Mouse (Mus musculus) limb, embryonic 12.5 days (tissue): Measurements from ENCODE around the gene Uqcc3. TPM values are rescaled to one million over a fixed set of nuclear protein-coding genes. Genes with fewer than 3 reads are reported as not detected.
"Not testable (repeated sequence)": the region's sequence is repeated elsewhere in the genome, so short reads cannot be mapped to it uniquely, and the experiment has no call there.

Experiments
- ATAC-seq: fragments of 200-750 bp; cut with Nextera tagmentation; 2 replicates; pipeline ENCODE4 v1.8.0; 2017; ENCODE audit warnings: low read depth, moderate TSS enrichment; ENCODE audit not compliant: insufficient number of reproducible peaks, insufficient read depth, low FRiP score, low TSS enrichment
- H3K27ac ChIP-seq: fragments of 300-500 bp; sonication (generic); 2 replicates; pipeline ENCODE4 v1.5.1; 2016; ENCODE audit warnings: mild to moderate bottlenecking, moderate library complexity
- H3K27me3 ChIP-seq: fragments of 300-500 bp; sonication (generic); 2 replicates; pipeline ENCODE4 v1.6.1; 2016; ENCODE audit warnings: mild to moderate bottlenecking, moderate library complexity
- H3K36me3 ChIP-seq: fragments of 300-500 bp; sonication (generic); 2 replicates; pipeline ENCODE4 v1.6.1; 2016; ENCODE audit warnings: mild to moderate bottlenecking, moderate library complexity
- H3K4me1 ChIP-seq: fragments of 300-500 bp; sonication (generic); replicated peaks from 2 replicates; pipeline ENCODE4 v1.6.1; 2016
- H3K4me2 ChIP-seq: fragments of 300-500 bp; sonication (generic); 2 replicates; pipeline ENCODE4 v1.6.1; 2016; ENCODE audit warnings: mild to moderate bottlenecking, moderate library complexity
- H3K4me3 ChIP-seq: fragments of 300-500 bp; sonication (generic); replicated peaks from 2 replicates; pipeline ENCODE4 v1.5.1; 2016; ENCODE audit warnings: mild to moderate bottlenecking
- H3K9ac ChIP-seq: fragments of 300-500 bp; sonication (generic); replicated peaks from 2 replicates; pipeline ENCODE4 v1.6.1; 2016; ENCODE audit warnings: mild to moderate bottlenecking, moderate library complexity
- H3K9me3 ChIP-seq: fragments of 300-500 bp; sonication (generic); 2 replicates; pipeline ENCODE4 v1.6.1; 2016; ENCODE audit warnings: mild to moderate bottlenecking, moderate library complexity
- WGBS: fragments of 180-500 bp; shearing (Covaris S2); methylation state at CpG from one replicate; pipeline ENCODE4 v1.1.7; 2016; 5-methylcytosine and 5-hydroxymethylcytosine counted together
- polyA plus RNA-seq: library from polyadenylated mRNA; unstranded; fragments of >200 nt; fragmentation: Nextera tagmentation; extraction: Ambion mirVana; gene quantifications from 2 replicates; pipeline ENCODE4 v1.2.1, GENCODE M21; 2016

The Uqcc3 gene
- polyA plus RNA-seq, 1 experiment from 2014 or later = 66.0 TPM

DNA sequence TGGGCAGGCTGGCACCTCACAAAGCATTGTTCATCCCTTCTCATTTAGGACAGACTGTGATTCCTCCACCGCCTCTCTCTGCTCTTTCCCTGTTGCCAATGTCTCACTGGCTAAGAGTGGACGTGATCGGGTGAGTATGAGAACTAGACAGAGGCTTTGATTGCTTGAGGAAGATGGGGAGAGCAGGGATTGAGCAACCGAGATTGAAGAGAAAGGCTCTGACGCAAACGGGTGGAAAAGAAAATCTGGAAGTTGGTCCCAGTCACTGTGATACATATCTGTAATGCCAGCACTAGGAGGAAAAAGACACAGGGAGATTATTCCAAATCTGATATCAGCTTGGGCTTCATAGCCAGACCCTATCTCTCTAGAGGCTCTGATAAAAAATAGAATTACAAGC is 37.8 kb downstream of the Uqcc3 start:
- Histone ChIP-seq H3K4me3 (no peak overlapping the region), H3K9me3 (no peaks in the 10 kb centered on the region), H3K4me2 (no peak overlapping the region), H3K27me3 (no peaks in the 10 kb centered on the region), H3K27ac (no peak overlapping the region), H3K4me1 (peaks cover 32% of the 10 kb centered on the region), H3K9ac (no peak overlapping the region), H3K36me3 (peaks cover 44% of the 10 kb centered on the region)
- 88% methylated on average over 6 of the region's 6 CpGs for WGBS
- no peak for ATAC-seq

- 86% methylated on average over 7 of the region's 7 CpGs for WGBS
- no peak for ATAC-seq
- Histone ChIP-seq H3K27me3 (no peaks in the 10 kb centered on the region), H3K27ac (no peak overlapping the region), H3K36me3 (peaks cover 29% of the 10 kb centered on the region), H3K4me2 (peak overlapping the region; percentile 73), H3K9ac (peak overlapping the region; percentile 67; the same call in 1 of the 2 replicates), H3K9me3 (no peaks in the 10 kb centered on the region), H3K4me1 (peaks cover 32% of the 10 kb centered on the region), H3K4me3 (peak overlapping the region; percentile 44)
These were observed 39.7 kb downstream of the Uqcc3 start for GRCm38 (mm10) chr19:8841012-8841411.

DNA sequence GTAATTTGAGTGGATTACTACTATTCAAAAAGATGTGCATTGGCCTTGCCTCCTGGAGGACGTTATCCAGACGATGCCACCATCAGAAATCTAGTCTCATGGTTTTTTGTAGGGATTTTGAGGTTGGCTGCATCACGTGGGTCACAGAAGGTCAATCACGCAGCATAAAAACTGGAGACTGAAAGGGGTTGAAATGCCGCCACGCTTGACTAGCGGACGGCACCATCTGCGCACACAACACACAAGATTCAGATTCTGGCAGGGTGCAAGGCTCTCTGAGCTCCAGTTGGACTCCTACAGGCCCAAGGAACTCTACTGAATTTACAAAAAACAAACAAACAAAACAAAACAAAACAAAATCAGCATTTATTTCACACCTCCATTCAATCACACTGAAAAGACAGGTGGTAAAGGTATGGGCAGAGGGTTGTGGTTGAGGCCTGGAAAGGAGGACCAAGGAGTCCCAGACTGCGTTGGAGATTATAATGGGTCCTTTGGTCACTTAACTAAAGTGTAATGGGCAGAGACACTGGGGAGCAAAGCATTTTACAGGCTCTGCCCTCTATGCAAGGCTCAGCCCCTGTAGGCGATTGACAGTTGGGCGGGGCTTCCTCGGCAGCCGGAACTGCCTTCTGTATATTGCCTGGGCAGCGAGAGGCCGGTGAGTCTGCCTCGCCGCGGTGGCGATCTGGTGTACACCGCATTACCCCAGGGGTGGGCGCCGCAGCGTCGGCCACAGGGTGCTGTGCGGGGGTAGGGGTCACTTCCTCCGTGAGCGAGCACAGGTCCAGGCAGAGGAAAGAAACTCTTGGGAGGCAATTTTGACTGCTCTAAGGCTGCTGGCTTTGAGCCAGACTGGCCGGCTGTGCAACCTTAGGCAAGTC is 40.6 kb downstream of the Uqcc3 start:
- H3K27ac ChIP-seq = 0 out of 2 replicates have a peak overlapping the region, but pooled peaks have one; percentile 20
- no peaks in the 10 kb centered on the region for H3K9me3 ChIP-seq
- no peaks in the 10 kb centered on the region for H3K27me3 ChIP-seq
- peak overlapping the region; percentile 73 for H3K4me2 ChIP-seq
- H3K4me1 ChIP-seq = peaks cover 32% of the 10 kb centered on the region
- ATAC-seq = no peak
- peaks cover 31% of the 10 kb centered on the region for H3K36me3 ChIP-seq
- H3K9ac ChIP-seq = peak overlapping the region; percentile 67
- 24% methylated on average over 29 of the region's 29 CpGs for WGBS
- H3K4me3 ChIP-seq = peak overlapping the region; percentile 52

- H3K4me3 ChIP-seq = peak within 1 kb of the TSS; percentile 52
- H3K4me2 ChIP-seq = peak within 1 kb of the TSS; percentile 73
- peak within 1 kb of the TSS; percentile 76 for H3K9ac ChIP-seq
- H3K4me1 ChIP-seq = peaks cover 32% of the 10 kb centered on the region
- H3K27me3 ChIP-seq = no peaks in the 10 kb centered on the region
- no peaks in the 10 kb centered on the region for H3K9me3 ChIP-seq
- peaks cover 38% of the 10 kb centered on the region for H3K36me3 ChIP-seq
- WGBS = 42% methylated on average over 11 of the region's 11 CpGs
- H3K27ac ChIP-seq = peak within 1 kb of the TSS; percentile 98
- peak; percentile 41; the same call in 1 of the 2 replicates for ATAC-seq
These were observed 41.4 kb downstream of the Uqcc3 start, which contains the start of gene Gng3 for GRCm38 (mm10) chr19:8839103-8839907. TSS of gene Gng3 (minus strand) at chr19:8839194.

DNA sequence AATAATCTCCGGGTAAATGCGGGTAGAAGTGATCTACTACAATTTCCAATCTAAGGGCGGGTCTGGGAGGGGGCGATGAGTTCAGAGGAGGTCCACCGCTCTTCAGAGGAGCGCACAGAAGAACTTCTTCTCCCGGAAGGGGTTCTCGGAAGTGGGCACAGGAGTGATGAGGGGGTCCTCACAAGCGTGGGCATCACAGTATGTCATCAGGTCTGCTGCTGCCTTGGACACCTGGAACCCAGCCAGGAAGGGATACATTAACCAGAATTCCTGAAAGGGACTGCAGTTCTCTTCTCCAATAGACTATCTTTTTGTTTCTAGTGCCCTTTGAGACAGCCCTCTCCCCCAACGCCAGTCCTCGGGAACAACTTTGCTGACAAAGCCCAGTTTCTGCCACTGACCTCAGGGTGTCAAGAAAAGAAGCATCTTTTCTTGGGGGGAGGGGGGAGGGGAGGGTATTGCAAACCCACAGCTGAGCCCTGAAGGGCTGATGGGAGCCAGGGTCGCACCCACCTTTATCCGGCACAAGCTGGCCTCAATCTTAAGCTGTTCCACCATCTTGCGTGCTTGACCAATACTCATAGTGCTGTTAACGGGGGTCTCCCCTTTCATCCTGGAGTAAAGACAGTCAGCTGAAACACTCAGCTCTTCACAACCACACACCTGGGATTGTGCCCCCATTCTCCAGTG is 42.5 kb downstream of the Uqcc3 start:
- Histone ChIP-seq H3K9me3 (no peaks in the 10 kb centered on the region), H3K36me3 (peaks cover 49% of the 10 kb centered on the region), H3K27me3 (no peaks in the 10 kb centered on the region)

DNA sequence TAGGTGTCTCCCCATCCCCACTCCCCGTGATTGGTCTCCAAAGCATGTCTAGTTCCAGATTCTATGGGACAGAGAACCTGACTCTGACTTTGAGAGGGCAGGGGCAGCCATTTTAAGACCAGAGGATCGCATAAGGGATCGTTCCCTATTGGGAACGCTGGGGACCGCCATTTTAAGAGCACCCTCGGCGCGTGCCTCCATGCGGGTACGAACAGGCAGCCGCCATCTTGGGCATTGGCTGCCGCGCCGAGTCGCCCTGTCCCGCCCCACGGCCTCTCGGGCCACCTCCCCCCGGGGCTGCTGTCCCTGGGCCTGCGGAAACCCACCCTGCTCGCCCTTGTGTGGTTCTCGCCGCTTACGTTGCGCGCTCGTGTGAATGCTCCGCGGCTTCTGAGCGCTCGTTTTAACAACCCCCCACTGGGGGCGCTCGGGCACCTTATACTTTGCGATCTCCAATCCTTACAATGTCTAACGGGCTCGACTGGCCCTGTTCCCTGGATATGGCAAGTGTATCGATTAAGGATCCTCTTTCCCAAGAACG is 43.4 kb downstream of the Uqcc3 start, which contains the start of gene Bscl2:
Gene Bscl2, plus strand, starts transcription at position 217 of the 541 bp plus-strand sequence.
- Histone ChIP-seq H3K4me2 (peak within 1 kb of the TSS; percentile 68), H3K27me3 (no peaks in the 10 kb centered on the region), H3K4me1 (peaks cover 32% of the 10 kb centered on the region), H3K36me3 (peaks cover 50% of the 10 kb centered on the region), H3K9ac (peak within 1 kb of the TSS; percentile 76), H3K4me3 (peak within 1 kb of the TSS; percentile 52), H3K9me3 (no peaks in the 10 kb centered on the region), H3K27ac (peak within 1 kb of the TSS; percentile 98)
- WGBS = under 1% methylated on average over 38 of the region's 38 CpGs
- ATAC-seq = peak; percentile 79

More for the DNA sequence above, 42.5 kb downstream of the Uqcc3 start:
- peaks cover 32% of the 10 kb centered on the region for H3K4me1 ChIP-seq
- H3K9ac ChIP-seq = peak overlapping the region; percentile 76
- WGBS = 21% methylated on average over 15 of the region's 15 CpGs
- peak overlapping the region; percentile 98 for H3K27ac ChIP-seq
- H3K4me3 ChIP-seq = peak overlapping the region; percentile 52
- ATAC-seq = no peak
- peak overlapping the region; percentile 68 for H3K4me2 ChIP-seq

- 0 out of 2 replicates have a peak overlapping the region, but pooled peaks have one; percentile 98 for H3K27ac ChIP-seq
These were observed 44.4 kb downstream of the Uqcc3 start for GRCm38 (mm10) chr19:8836327-8836726.

DNA sequence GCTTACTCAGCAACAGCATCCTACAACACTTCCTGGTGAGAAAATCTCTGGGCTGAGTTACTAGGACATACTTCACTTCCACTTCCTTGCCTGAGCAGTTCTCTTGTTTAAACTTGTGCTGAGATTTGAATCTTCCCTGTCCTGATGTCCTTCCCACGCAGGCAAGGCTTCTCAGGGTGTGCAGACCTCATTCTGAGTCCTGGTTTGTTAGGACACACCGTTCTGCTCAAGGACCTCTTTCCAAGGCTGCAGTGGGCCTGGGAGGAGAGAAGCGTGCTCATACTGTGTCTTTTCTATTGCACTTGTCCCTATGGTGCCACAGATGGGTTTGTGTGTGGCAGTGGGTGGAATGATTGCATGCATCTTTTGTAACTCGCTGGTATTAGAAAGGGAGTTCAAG is 47.8 kb downstream of the Uqcc3 start:
- H3K27me3 ChIP-seq = no peaks in the 10 kb centered on the region
- H3K9ac ChIP-seq = no peak overlapping the region
- no peak overlapping the region for H3K27ac ChIP-seq
- no peak overlapping the region for H3K4me3 ChIP-seq
- H3K4me1 ChIP-seq = peaks cover under 1% of the 10 kb centered on the region; the same call in 1 of the 2 replicates
- H3K9me3 ChIP-seq = no peaks in the 10 kb centered on the region
- H3K36me3 ChIP-seq = peaks cover 84% of the 10 kb centered on the region
- ATAC-seq = no peak
- WGBS = 93% methylated on average over 4 of the region's 4 CpGs
- no peak overlapping the region for H3K4me2 ChIP-seq

More at GRCm38 (mm10) chr19:8836327-8836726, 44.4 kb downstream of the Uqcc3 start:
- H3K4me3 ChIP-seq, H3K27me3 ChIP-seq, ATAC-seq, H3K9ac ChIP-seq, H3K4me2 ChIP-seq, H3K9me3 ChIP-seq: not testable (repeated sequence)
- WGBS = 97% methylated on average over 10 of the region's 10 CpGs
- H3K36me3 ChIP-seq = peaks cover 55% of the 10 kb centered on the region
- peaks cover 32% of the 10 kb centered on the region for H3K4me1 ChIP-seq

- H3K4me2 ChIP-seq = no peak overlapping the region
- no peaks in the 10 kb centered on the region for H3K4me1 ChIP-seq
- 87% methylated on average over 11 of the region's 11 CpGs for WGBS
- no peak overlapping the region for H3K27ac ChIP-seq
- no peak for ATAC-seq
- H3K36me3 ChIP-seq = peaks cover 99% of the 10 kb centered on the region
- no peaks in the 10 kb centered on the region for H3K27me3 ChIP-seq
- no peaks in the 10 kb centered on the region for H3K9me3 ChIP-seq
- H3K4me3 ChIP-seq = no peak overlapping the region
- no peak overlapping the region for H3K9ac ChIP-seq
These were observed 49.5 kb downstream of the Uqcc3 start for GRCm38 (mm10) chr19:8831262-8831661.

GRCm38 (mm10) chr19:8830664-8831063 is 50.1 kb downstream of the Uqcc3 start:
- H3K27me3 ChIP-seq = no peaks in the 10 kb centered on the region
- H3K4me1 ChIP-seq = no peaks in the 10 kb centered on the region
- 94% methylated on average over 8 of the region's 8 CpGs for WGBS
- no peak overlapping the region for H3K27ac ChIP-seq
- no peak overlapping the region for H3K9ac ChIP-seq
- peaks cover 100% of the 10 kb centered on the region for H3K36me3 ChIP-seq
- H3K4me2 ChIP-seq = no peak overlapping the region
- no peak for ATAC-seq
- H3K4me3 ChIP-seq = no peak overlapping the region
- no peaks in the 10 kb centered on the region for H3K9me3 ChIP-seq
